Mouse (Mus musculus): ENCODE results near the gene Sem1.

- TF ChIP-seq POLR2A (IDR thresholded peaks at IDR 0.05; ENCODE audit: extremely low read depth, insufficient read depth, low read length) (no peak), CTCF (IDR thresholded peaks at IDR 0.05; ENCODE audit: low read depth, low read length) (no peak)
Measured at GRCm38 (mm10) chr6:6581849-6582248, 3.4 kb upstream of the Sem1 start.
